Mouse (Mus musculus): ENCODE measurements at regions not wholly inside any gene's neighbourhood (a gene's known extent, or its start where the extent isn't known, plus 50 kb on each side); places are given as distances from the start of the nearest gene placed in this dataset.

DNA sequence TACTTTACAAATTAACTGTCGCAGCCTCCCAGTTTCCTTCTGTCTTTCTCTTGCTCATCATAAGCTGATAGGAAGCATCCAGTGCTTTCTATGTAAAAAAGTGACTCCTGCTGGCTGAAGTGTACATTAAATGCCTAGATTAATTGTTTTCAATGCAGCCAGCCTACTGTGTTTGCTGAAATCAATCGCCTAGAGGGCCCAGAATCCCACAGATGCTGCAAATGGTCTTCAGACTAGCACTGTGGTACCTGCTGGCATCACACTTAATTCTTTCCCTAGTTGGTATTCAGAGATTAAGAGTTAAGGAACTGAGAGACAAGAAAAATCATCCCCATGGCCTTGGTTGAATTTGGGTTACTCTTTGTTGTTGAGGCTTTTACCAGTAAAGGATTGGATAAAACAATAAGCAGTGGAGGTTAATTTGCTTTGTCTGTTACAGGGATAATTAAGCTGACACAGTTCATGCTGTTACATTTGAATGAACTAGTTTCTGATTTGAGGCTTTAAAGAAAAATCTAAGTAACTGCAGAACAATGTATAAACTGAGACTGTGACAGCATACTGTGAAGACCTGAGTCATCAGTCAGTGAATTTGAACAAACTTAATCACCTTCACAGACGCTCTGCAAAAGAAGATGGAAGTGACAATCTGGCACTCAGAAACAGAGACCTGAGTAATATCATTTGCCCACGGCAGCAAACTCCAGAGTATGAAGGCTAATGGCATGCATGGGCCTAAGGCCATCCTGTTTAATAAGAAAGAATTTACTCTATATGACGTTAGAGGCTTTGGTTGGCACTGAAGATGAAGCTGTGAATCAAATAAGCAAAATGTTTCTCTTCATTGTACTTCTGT, 339.0 kb upstream of the Ddi1 start:
- no peak for DNase-seq
